Mouse (Mus musculus): ENCODE data around the gene Diaph3.
"Not testable (repeated sequence)": the region's sequence is repeated elsewhere in the genome, so short reads cannot be mapped to it uniquely, and the experiment has no call there.

Gene Diaph3

GRCm38 (mm10) chr14:87099380-87100088 is 41.5 kb downstream of the Diaph3 start:
- DNase-seq (ENCODE audit: low read depth, low spot score), result no peak
- H3K36me3 ChIP-seq (ENCODE audit: control insufficient read depth, insufficient read depth, low read length, poor library complexity, severe bottlenecking), result no peaks in the 10 kb centered on the region
- no peaks in the 10 kb centered on the region for H3K27me3 ChIP-seq (ENCODE audit: control insufficient read depth, insufficient read depth, low read length, poor library complexity, severe bottlenecking)

GRCm38 (mm10) chr14:87098093-87098492 is 42.9 kb downstream of the Diaph3 start:
- DNase-seq (ENCODE audit: low read depth, low spot score), result no peak

DNA sequence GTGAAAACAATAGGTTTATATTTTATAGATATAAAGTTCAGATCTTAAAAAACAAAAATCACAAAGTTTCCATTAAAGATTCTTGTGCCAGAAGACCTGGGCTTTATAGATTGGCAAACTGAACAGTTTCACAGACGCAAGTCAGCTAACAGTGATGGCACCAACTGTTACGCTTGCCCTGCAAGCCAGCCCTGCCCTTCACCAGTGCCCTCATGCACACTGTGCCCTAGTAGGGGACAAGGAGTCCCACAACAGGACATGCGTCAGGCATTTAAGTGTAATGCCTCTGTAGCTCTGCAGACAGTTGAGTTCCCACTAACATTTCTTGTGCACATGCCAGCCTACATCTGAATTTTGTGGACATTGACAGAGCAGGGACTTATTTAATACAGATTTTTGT is 49.5 kb downstream of the Diaph3 start:
- no peak for DNase-seq (ENCODE audit: low read depth, low spot score)
- H3K27me3 ChIP-seq (ENCODE audit: control insufficient read depth, insufficient read depth, low read length, poor library complexity, severe bottlenecking), result no peaks in the 10 kb centered on the region; the same call in 1 of the 2 replicates

More at GRCm38 (mm10) chr14:87098093-87098492, 42.9 kb downstream of the Diaph3 start:
- H3K36me3 ChIP-seq (ENCODE audit: control insufficient read depth, insufficient read depth, low read length, poor library complexity, severe bottlenecking), result no peaks in the 10 kb centered on the region
- no peaks in the 10 kb centered on the region for H3K27me3 ChIP-seq (ENCODE audit: control insufficient read depth, insufficient read depth, low read length, poor library complexity, severe bottlenecking)

GRCm38 (mm10) chr14:87091108-87091507 is 49.9 kb downstream of the Diaph3 start:
- no peaks in the 10 kb centered on the region for H3K36me3 ChIP-seq (ENCODE audit: control insufficient read depth, insufficient read depth, low read length, poor library complexity, severe bottlenecking)
- H3K27me3 ChIP-seq (ENCODE audit: control insufficient read depth, insufficient read depth, low read length, poor library complexity, severe bottlenecking), result no peaks in the 10 kb centered on the region; the same call in 1 of the 2 replicates
- DNase-seq (ENCODE audit: low read depth, low spot score), result no peak

More for the DNA sequence above, 49.5 kb downstream of the Diaph3 start:
- H3K36me3 ChIP-seq (ENCODE audit: control insufficient read depth, insufficient read depth, low read length, poor library complexity, severe bottlenecking), result no peaks in the 10 kb centered on the region

GRCm38 (mm10) chr14:87088928-87089327 is 52.1 kb downstream of the Diaph3 start:
- Histone ChIP-seq H3K36me3 (ENCODE audit: control insufficient read depth, insufficient read depth, low read length, poor library complexity, severe bottlenecking) (no peaks in the 10 kb centered on the region), H3K27me3 (ENCODE audit: control insufficient read depth, insufficient read depth, low read length, poor library complexity, severe bottlenecking) (no peaks in the 10 kb centered on the region; the same call in 1 of the 2 replicates)
- DNase-seq (ENCODE audit: low read depth, low spot score), result no peak

DNA sequence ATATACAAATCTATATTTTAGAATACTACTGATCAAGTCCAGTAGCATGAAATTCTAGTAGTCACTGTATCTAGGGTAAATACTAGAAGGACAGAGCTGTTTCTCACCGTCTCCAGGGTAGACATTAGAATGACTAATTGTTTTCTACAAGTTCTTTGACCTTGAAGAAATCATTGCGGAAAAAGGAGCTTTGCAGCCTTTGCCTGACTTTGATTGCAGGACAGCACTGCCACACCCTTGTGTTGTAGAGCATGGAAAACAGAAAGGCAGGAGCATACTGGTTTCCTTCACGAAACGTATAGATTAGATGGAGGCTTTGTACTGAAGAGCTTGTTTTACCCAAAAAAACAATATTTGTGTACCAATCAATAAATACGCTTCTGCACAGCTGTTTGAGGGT is 52.6 kb downstream of the Diaph3 start:
- DNase-seq (ENCODE audit: low read depth, low spot score), result no peak
- Histone ChIP-seq H3K27me3 (ENCODE audit: control insufficient read depth, insufficient read depth, low read length, poor library complexity, severe bottlenecking) (no peaks in the 10 kb centered on the region; the same call in 1 of the 2 replicates), H3K36me3 (ENCODE audit: control insufficient read depth, insufficient read depth, low read length, poor library complexity, severe bottlenecking) (no peaks in the 10 kb centered on the region)

DNA sequence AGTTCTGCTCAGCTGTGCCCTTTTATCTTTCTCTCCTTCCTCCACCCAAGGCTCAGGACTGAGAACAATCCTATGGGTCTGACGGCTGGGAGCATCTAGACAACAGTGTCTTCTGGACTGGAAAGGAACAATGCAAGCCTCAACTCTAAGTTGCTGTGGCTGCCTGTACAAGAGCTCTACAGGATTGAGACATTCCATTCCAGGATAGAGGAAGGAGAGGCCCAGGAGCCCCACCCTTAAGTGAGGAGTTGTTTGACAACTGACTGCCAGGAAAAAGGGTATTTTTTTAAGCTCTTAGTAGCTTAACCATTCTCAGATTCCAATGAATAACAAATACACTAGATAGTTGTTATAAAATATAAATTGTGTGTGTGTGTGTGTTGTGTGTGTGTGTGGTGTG is 53.0 kb downstream of the Diaph3 start:
- DNase-seq (ENCODE audit: low read depth, low spot score), result no peak
- no peaks in the 10 kb centered on the region; the same call in 1 of the 2 replicates for H3K27me3 ChIP-seq (ENCODE audit: control insufficient read depth, insufficient read depth, low read length, poor library complexity, severe bottlenecking)
- H3K36me3 ChIP-seq (ENCODE audit: control insufficient read depth, insufficient read depth, low read length, poor library complexity, severe bottlenecking), result no peaks in the 10 kb centered on the region

DNA sequence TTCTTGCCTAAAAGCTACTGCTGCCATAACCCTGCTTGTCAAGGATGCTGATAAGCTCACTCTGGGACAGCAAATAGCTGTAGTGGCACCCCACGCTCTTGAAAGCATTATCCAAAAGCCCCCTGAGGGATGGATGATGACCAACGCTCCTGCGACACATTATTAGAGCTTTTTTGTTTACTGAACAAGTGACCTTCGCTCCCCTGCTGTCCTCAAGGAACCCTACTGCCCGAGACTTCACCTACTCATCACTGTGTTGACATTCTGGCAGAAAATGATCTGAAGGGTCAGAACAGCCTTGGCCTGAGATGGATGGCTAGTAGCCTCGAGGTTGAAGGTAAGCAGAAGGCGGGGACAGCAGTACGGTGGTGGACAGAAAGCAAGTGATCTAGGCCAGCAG is 56.1 kb downstream of the Diaph3 start:
- H3K27me3 ChIP-seq (ENCODE audit: control insufficient read depth, insufficient read depth, low read length, poor library complexity, severe bottlenecking); H3K36me3 ChIP-seq (ENCODE audit: control insufficient read depth, insufficient read depth, low read length, poor library complexity, severe bottlenecking); DNase-seq (ENCODE audit: low read depth, low spot score): not testable (repeated sequence)

DNA sequence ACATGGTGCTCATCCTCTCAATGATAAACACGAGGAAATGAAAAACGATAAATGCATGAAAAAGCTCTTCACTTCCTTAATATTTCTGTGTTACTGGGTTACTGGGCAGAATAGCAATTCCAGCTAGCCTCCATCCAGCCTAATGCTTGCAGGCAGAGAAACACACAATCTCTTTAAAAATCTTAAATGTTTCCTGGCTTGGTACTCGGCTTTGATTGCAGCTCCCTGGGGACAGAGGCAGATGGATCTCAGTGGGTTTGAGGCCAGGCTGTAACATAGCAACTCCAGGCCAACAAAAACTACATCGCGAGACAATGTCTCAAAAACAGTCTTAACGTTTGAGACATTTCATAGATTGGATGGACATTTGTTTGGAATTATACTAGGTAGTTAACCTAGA is 57.1 kb downstream of the Diaph3 start:
- no peak for DNase-seq (ENCODE audit: low read depth, low spot score)
- Histone ChIP-seq H3K36me3 (ENCODE audit: control insufficient read depth, insufficient read depth, low read length, poor library complexity, severe bottlenecking) (no peaks in the 10 kb centered on the region), H3K27me3 (ENCODE audit: control insufficient read depth, insufficient read depth, low read length, poor library complexity, severe bottlenecking) (no peaks in the 10 kb centered on the region)

GRCm38 (mm10) chr14:87079725-87080124 is 61.3 kb downstream of the Diaph3 start:
- Histone ChIP-seq H3K27me3 (ENCODE audit: control insufficient read depth, insufficient read depth, low read length, poor library complexity, severe bottlenecking) (no peaks in the 10 kb centered on the region), H3K36me3 (ENCODE audit: control insufficient read depth, insufficient read depth, low read length, poor library complexity, severe bottlenecking) (no peaks in the 10 kb centered on the region)
- DNase-seq (ENCODE audit: low read depth, low spot score), result peak; percentile 18

DNA sequence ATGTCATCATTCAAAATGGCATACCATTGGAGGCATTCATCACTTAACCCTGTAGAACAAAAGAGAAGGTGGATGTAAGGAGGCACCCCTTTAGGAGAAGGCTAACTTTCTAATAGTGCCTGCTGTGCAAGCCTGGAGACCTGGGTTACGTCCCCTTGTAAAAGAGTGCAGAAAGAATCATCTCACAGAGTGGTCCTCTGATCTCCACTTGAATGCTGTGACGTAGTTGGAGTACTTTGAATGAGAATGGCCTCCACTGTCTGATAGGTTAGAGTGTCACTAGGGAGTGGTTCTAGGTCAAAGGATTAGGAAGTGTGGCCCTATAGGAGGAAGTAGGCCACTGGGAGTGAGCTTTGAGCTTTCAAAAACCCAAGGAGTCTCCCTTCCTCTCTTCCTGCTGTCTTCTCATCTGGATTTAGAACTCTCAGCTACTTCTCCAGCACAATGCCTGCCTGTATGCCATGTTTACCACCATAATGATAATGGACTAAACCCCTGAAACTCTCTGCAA is 66.0 kb downstream of the Diaph3 start:
- no peak for DNase-seq (ENCODE audit: low read depth, low spot score)
- no peaks in the 10 kb centered on the region for H3K36me3 ChIP-seq (ENCODE audit: control insufficient read depth, insufficient read depth, low read length, poor library complexity, severe bottlenecking)

GRCm38 (mm10) chr14:87064281-87064680 is 76.8 kb downstream of the Diaph3 start:
- H3K36me3 ChIP-seq (ENCODE audit: control insufficient read depth, insufficient read depth, low read length, poor library complexity, severe bottlenecking), result no peaks in the 10 kb centered on the region
- no peaks in the 10 kb centered on the region for H3K27me3 ChIP-seq (ENCODE audit: control insufficient read depth, insufficient read depth, low read length, poor library complexity, severe bottlenecking)
- DNase-seq (ENCODE audit: low read depth, low spot score), result no peak

More for the DNA sequence above, 66.0 kb downstream of the Diaph3 start:
- no peaks in the 10 kb centered on the region for H3K27me3 ChIP-seq (ENCODE audit: control insufficient read depth, insufficient read depth, low read length, poor library complexity, severe bottlenecking)

- no peaks in the 10 kb centered on the region for H3K36me3 ChIP-seq (ENCODE audit: control insufficient read depth, insufficient read depth, low read length, poor library complexity, severe bottlenecking)
- no peaks in the 10 kb centered on the region for H3K27me3 ChIP-seq (ENCODE audit: control insufficient read depth, insufficient read depth, low read length, poor library complexity, severe bottlenecking)
- DNase-seq (ENCODE audit: low read depth, low spot score), result no peak
Observed at GRCm38 (mm10) chr14:87056169-87056568, 84.9 kb downstream of the Diaph3 start.

GRCm38 (mm10) chr14:87051187-87051586 is 89.8 kb downstream of the Diaph3 start:
- DNase-seq (ENCODE audit: low read depth, low spot score), result no peak
- Histone ChIP-seq H3K36me3 (ENCODE audit: control insufficient read depth, insufficient read depth, low read length, poor library complexity, severe bottlenecking) (no peaks in the 10 kb centered on the region), H3K27me3 (ENCODE audit: control insufficient read depth, insufficient read depth, low read length, poor library complexity, severe bottlenecking) (no peaks in the 10 kb centered on the region)

DNA sequence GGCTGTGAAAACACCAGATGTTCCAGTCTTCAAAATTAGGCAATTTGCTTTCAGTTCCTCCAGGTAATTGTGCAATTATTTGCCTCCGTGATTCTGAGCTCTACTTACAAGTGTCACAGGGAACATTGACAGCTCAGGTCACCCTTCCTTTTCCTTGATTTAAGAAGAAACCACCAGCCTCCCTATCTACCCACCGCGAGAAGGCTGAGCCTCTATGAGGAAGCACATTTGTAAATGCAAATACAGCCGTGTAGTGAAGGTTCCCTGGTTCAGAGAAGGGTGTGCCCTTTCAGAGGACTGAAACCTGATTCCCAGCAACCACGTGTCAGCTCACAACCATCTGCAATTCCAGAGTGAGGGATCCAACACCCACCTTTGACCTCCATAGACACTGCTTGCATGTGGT is 96.6 kb downstream of the Diaph3 start:
- Histone ChIP-seq H3K27me3 (ENCODE audit: control insufficient read depth, insufficient read depth, low read length, poor library complexity, severe bottlenecking) (no peaks in the 10 kb centered on the region), H3K36me3 (ENCODE audit: control insufficient read depth, insufficient read depth, low read length, poor library complexity, severe bottlenecking) (no peaks in the 10 kb centered on the region)
- DNase-seq (ENCODE audit: low read depth, low spot score), result peak; percentile 27

All from splenic B cell, adult 2 months (primary cell).